Mouse (Mus musculus) heart, adult 2 months (tissue): Measurements from ENCODE around the gene Slc2a12. TPM values are rescaled to one million over a fixed set of nuclear protein-coding genes. Genes with fewer than 3 reads are reported as not detected.

Source experiments
- DNase-seq, 2 experiments: peaks; one replicate each; pipeline ENCODE4 v3.0.0; 2021
- H3K27ac ChIP-seq: fragments of 200-600 bp; 2 replicates; pipeline ENCODE4 v1.8.1; 2022
- H3K27me3 ChIP-seq: fragments of 200-500 bp; 2 replicates; pipeline ENCODE4 v1.6.1; 2012; ENCODE audit warnings: mild to moderate bottlenecking, low read length, inconsistent platforms, mixed read lengths; ENCODE audit not compliant: control insufficient read depth, insufficient read depth
- H3K36me3 ChIP-seq: fragments of 200-500 bp; 2 replicates; pipeline ENCODE4 v1.6.1; 2012; ENCODE audit warnings: low read length, inconsistent platforms; ENCODE audit not compliant: control insufficient read depth, insufficient read depth
- H3K4me1 ChIP-seq: fragments of 200-500 bp; 2 replicates; pipeline ENCODE4 v1.6.1; 2011; ENCODE audit warnings: low read length; ENCODE audit not compliant: control insufficient read depth, insufficient read depth
- H3K4me3 ChIP-seq: fragments of 200-600 bp; 2 replicates; pipeline ENCODE4 v1.8.1; 2022
- H3K79me2 ChIP-seq: fragments of 200-500 bp; replicated peaks from 2 replicates; pipeline ENCODE4 v1.6.1; 2012; ENCODE audit warnings: mild to moderate bottlenecking, inconsistent platforms, low read length, moderate library complexity, mixed read lengths; ENCODE audit not compliant: control insufficient read depth, insufficient read depth
- H3K9ac ChIP-seq: fragments of 200-500 bp; 2 replicates; pipeline ENCODE4 v1.6.1; 2012; ENCODE audit warnings: low read depth, mild to moderate bottlenecking, control low read depth, inconsistent platforms, low read length, mixed read lengths
- CTCF ChIP-seq: fragments of 200-600 bp; IDR thresholded peaks from 2 replicates; pipeline ENCODE4 v1.8.1; 2022; ENCODE audit warnings: antibody characterized with exemption, mild to moderate bottlenecking, moderate library complexity
- EP300 ChIP-seq: fragments of 200-500 bp; IDR thresholded peaks from 2 replicates; pipeline ENCODE4 v1.6.1; 2011; ENCODE audit warnings: low read depth, low read length, control low read depth; ENCODE audit not compliant: insufficient read depth
- POLR2A ChIP-seq: fragments of 200-500 bp; IDR thresholded peaks from 2 replicates; pipeline ENCODE4 v1.6.1; 2011; ENCODE audit warnings: mild to moderate bottlenecking, low read depth, low read length, control low read depth; ENCODE audit not compliant: insufficient read depth
- WGBS: fragments of 180-500 bp; shearing (Covaris S2); methylation state at CpG from one replicate; pipeline ENCODE4 v1.1.7; 2018; 5-methylcytosine and 5-hydroxymethylcytosine counted together
- intact Hi-C: fragments of 180-260 bp; cut with DNase I; formaldehyde crosslinking; loops from one replicate; pipeline ENCODE4 v1.15.1; 2025
- polyA plus RNA-seq: library from polyadenylated mRNA; depleted of rRNA; stranded (reverse); fragments of >200 nt; gene quantifications from 2 replicates; pipeline ENCODE4 v1.2.3, GENCODE M21; 2012
- total RNA-seq, 2 experiments: library from RNA; stranded (reverse); gene quantifications; 2 replicates each; pipeline ENCODE4 v1.2.3; 2021

Gene Slc2a12
- total and polyA plus RNA-seq, 3 experiments, result 5.0 to 15.7 (median 12.7) TPM

DNA sequence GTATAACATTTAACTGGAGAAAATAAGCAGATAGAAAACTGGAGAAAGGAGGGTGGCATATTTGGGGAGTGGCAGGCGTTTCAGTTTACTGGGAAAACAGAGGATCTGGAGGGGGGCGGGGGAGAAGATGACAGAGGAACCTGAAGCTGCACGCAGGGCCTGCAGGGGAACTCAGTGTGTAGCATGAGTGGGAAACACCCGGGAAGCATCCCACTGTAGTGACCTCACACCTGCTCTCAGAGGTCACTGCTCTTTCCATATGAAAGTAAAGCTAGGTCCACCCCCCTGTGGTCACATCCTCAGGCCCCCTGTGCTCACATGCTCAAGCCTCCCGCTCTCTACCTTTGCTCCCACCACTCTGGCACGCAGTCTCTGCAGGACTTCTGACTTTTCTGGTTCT, 9.0 kb downstream of the Slc2a12 start:
- DNase-seq, result no peak
- intact Hi-C loops, result no loop called here

DNA sequence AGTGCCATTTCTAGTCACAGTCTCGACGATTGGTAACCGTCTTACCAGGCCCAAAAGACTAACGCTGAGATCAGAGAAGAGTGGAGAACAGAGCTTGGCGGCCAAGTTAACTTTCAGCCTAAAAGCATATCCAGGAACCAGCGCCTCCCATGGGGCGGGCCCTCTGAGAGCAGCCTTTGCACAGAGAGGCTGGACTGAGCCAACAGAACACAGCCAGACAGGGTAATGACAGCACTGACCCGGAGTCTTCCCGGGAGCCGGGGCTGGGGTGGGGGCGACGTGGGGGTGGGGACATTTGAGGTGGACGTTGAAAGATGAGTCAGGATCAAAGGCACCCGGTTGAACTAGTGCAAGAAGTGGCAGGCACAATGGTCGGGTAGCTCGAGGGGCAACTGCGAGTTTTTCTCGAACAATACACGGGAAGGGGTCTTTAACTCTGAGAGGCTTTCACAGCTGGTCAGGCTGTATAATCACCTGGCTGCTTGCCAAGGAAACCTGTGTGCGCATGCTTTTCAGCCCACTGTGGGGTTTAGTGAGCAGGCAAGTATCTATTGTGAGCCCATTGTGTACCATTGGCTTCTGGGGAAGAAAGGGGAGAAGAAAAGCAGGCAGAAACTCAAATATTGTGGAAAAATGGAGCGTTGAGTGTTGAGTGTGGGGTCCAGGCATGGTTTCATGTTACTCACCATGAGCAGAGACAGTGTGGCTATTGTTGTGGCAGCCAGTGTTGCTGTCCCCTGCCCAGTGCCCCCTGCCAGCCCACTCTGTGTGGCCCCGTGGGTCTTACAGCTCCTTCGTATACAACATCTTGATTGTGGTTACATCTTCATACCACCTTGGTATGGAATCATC, 13.9 kb downstream of the Slc2a12 start:
- H3K4me3 ChIP-seq, result no peak overlapping the region
- H3K4me1 ChIP-seq, result no peaks in the 10 kb centered on the region
- no peak overlapping the region for H3K27ac ChIP-seq
- H3K9ac ChIP-seq, result no peak overlapping the region
- H3K36me3 ChIP-seq, result no peaks in the 10 kb centered on the region
- no peaks in the 10 kb centered on the region for H3K27me3 ChIP-seq
- TF ChIP-seq CTCF, result no peak
- no peak for TF ChIP-seq POLR2A
- TF ChIP-seq EP300, result no peak
- DNase-seq, result peak; percentile 20 to 26
- 35% methylated on average over 23 of the region's 23 CpGs for WGBS
- no peaks in the 10 kb centered on the region for H3K79me2 ChIP-seq
- intact Hi-C loops, result no loop called here

More for the DNA sequence above, 9.0 kb downstream of the Slc2a12 start:
- no peaks in the 10 kb centered on the region for H3K36me3 ChIP-seq
- no peak overlapping the region for H3K4me3 ChIP-seq
- peaks cover 2% of the 10 kb centered on the region; the same call in 1 of the 2 replicates for H3K27me3 ChIP-seq
- no peak for TF ChIP-seq CTCF
- H3K9ac ChIP-seq, result no peak overlapping the region
- WGBS, result 68% methylated on average over 6 of the region's 6 CpGs
- H3K4me1 ChIP-seq, result no peaks in the 10 kb centered on the region
- no peak overlapping the region for H3K27ac ChIP-seq
- peaks cover 1% of the 10 kb centered on the region; the same call in 1 of the 2 replicates for H3K79me2 ChIP-seq

DNA sequence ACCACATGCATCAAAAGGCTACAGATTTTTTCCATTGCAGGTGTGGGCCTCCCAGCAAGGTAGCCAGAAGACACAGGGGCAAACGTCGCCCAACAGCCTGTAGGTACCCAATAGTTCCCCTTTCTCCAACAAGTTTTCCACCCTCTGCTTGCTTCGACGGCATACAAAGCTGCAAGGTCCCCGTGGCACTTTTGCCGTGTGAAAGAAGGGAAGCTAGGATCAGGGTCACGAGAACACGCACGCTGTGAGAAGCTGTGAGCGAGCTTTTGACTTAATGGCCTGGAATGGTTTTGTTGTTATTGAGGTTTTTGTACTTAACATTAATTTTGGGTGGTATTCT, 14.5 kb downstream of the Slc2a12 start:
- Histone ChIP-seq H3K4me3 (no peak overlapping the region), H3K79me2 (no peaks in the 10 kb centered on the region), H3K4me1 (no peaks in the 10 kb centered on the region), H3K36me3 (no peaks in the 10 kb centered on the region), H3K27me3 (no peaks in the 10 kb centered on the region), H3K9ac (no peak overlapping the region), H3K27ac (no peak overlapping the region)
- intact Hi-C loops, result no loop called here
- 92% methylated on average over 10 of the region's 10 CpGs for WGBS
- TF ChIP-seq CTCF (no peak), POLR2A (no peak), EP300 (no peak)
- DNase-seq, result no peak

DNA sequence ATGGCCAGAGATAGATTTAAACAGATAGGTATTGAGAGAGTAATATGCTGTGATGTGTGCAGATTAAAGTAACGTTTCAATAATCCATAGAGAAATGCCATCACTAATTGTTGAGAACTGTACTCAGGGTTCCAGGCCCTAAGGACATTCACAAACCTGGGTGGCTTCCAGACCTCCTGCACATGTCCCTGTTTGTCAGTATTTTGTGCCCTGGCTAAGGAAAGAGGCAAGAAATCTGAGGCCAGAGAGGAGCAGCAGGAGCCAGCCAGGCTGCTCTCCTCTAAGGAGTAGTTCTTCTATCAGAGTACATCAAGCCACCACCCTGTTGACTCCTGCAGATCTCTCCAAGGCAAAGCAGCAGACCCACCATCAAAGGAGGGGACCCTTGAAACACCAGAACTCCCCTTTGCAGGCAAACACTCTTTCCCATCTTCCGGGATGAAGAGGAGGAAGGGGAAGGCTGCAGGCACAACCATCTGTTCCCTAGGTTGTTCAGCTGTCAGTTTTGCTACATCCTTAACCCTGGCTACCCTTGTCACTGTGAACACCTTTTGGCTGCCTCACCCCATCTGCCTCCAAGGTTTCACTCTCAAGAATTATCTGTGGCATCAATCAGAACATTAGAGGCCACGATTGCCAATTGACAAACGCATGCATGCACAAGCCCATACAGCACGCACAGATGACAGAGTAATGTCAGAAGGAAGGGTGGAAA, 15.6 kb downstream of the Slc2a12 start:
- Histone ChIP-seq H3K4me3 (no peak overlapping the region), H3K27me3 (no peaks in the 10 kb centered on the region), H3K4me1 (no peaks in the 10 kb centered on the region), H3K79me2 (no peaks in the 10 kb centered on the region), H3K36me3 (no peaks in the 10 kb centered on the region), H3K9ac (no peak overlapping the region), H3K27ac (no peak overlapping the region)
- intact Hi-C loops, result no loop called here
- WGBS, result 89% methylated on average over 5 of the region's 5 CpGs
- DNase-seq, result no peak
- TF ChIP-seq EP300 (no peak), CTCF (no peak), POLR2A (no peak)

DNA sequence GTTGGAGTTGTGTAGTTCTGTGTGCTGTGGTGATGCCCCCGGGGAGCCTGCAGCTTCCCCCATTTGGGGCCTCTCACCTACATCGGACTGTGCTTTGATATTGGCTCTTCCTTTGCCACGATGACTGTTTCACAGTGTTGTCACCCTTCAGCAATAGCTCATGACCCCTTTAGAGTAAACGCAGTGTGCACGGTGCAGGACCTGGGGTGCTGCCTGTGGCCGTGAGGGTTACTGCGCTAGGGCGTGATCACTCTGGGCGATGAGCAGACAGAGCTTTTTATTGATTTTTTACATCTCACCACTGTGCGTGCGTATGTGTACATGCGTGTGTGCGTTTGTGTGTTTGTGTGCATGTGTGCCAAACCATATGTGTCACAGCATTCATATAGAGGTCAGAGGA, 23.7 kb downstream of the Slc2a12 start:
- intact Hi-C loops, result no loop called here
- 89% methylated on average over 13 of the region's 13 CpGs for WGBS
- TF ChIP-seq POLR2A, result no peak
- no peak for TF ChIP-seq CTCF
- TF ChIP-seq EP300, result no peak

DNA sequence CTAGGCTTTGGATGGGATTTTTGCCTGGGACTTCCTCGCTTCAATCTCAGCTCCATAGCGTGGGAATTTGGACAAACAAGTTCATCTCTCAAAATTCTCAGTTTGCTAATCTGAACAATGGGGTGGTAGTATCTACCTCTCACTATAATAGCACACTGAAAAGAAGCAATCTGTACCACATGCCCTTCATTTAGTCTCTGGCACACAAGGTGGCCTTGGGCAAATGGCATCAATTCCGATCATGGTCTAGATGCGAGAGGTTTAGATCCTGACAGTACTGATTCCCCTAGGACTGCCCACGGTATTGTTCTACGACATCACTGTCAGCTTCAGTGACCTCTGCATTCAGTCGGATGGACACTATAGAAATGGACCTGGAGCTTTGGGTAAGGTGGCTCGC, 29.4 kb downstream of the Slc2a12 start:
- WGBS, result 91% methylated on average over 8 of the region's 8 CpGs
- Histone ChIP-seq H3K9ac (no peak overlapping the region), H3K79me2 (no peaks in the 10 kb centered on the region), H3K36me3 (no peaks in the 10 kb centered on the region; the same call in 1 of the 2 replicates), H3K4me3 (no peak overlapping the region), H3K27ac (no peak overlapping the region), H3K27me3 (no peaks in the 10 kb centered on the region), H3K4me1 (no peaks in the 10 kb centered on the region; the same call in 1 of the 2 replicates)
- intact Hi-C loops, result no loop called here
- TF ChIP-seq POLR2A, result no peak
- no peak for TF ChIP-seq CTCF
- TF ChIP-seq EP300, result no peak
- no peak for DNase-seq

More for the DNA sequence above, 23.7 kb downstream of the Slc2a12 start:
- H3K27ac ChIP-seq, result no peak overlapping the region
- no peak overlapping the region for H3K9ac ChIP-seq
- H3K27me3 ChIP-seq, result no peaks in the 10 kb centered on the region
- no peaks in the 10 kb centered on the region; the same call in 1 of the 2 replicates for H3K36me3 ChIP-seq
- no peak for DNase-seq
- H3K4me3 ChIP-seq, result no peak overlapping the region
- H3K4me1 ChIP-seq, result no peaks in the 10 kb centered on the region; the same call in 1 of the 2 replicates
- no peaks in the 10 kb centered on the region for H3K79me2 ChIP-seq
